Mouse (Mus musculus) bone marrow, adult 2 months (tissue): ENCODE results near the gene AY074887.

Experiments used
- CTCF ChIP-seq: fragments of 200-500 bp; IDR thresholded peaks from 2 replicates; pipeline ENCODE4 v1.5.1; 2011; ENCODE audit warnings: low read length, control low read depth; ENCODE audit not compliant: control insufficient read depth, insufficient read depth
- POLR2A ChIP-seq: fragments of 200-500 bp; IDR thresholded peaks from 2 replicates; pipeline ENCODE4 v1.6.1; 2011; ENCODE audit warnings: low read depth, mild to moderate bottlenecking, control low read depth, low read length, borderline replicate concordance; ENCODE audit not compliant: control insufficient read depth

- TF ChIP-seq CTCF (no peak), POLR2A (no peak)
Observed at GRCm38 (mm10) chr9:54919946-54920345, 30.9 kb downstream of the AY074887 start.
